Mouse (Mus musculus) heart, embryonic 10.5 days (tissue): ENCODE results near the gene Mon1a. TPM values are rescaled to one million over a fixed set of nuclear protein-coding genes. Genes with fewer than 3 reads are reported as not detected.

Experiments used
- DNase-seq: peaks from one replicate; pipeline ENCODE4 v3.0.0-alpha.2; 2017; ENCODE audit warnings: low spot score
- H3K27ac ChIP-seq: fragments of 300-500 bp; sonication (generic); 2 replicates; pipeline ENCODE4 v1.5.1; 2016; ENCODE audit warnings: mild to moderate bottlenecking
- H3K27me3 ChIP-seq: fragments of 300-500 bp; sonication (generic); 2 replicates; pipeline ENCODE4 v1.6.1; 2016; ENCODE audit warnings: mild to moderate bottlenecking; ENCODE audit not compliant: poor library complexity, insufficient read depth, severe bottlenecking
- H3K36me3 ChIP-seq: fragments of 300-500 bp; sonication (generic); 2 replicates; pipeline ENCODE4 v1.6.1; 2016; ENCODE audit warnings: mild to moderate bottlenecking, moderate library complexity
- H3K4me1 ChIP-seq: fragments of 300-500 bp; sonication (generic); 2 replicates; pipeline ENCODE4 v1.6.1; 2016; ENCODE audit warnings: mild to moderate bottlenecking
- H3K4me3 ChIP-seq: fragments of 300-500 bp; sonication (generic); 2 replicates; pipeline ENCODE4 v1.5.1; 2016; ENCODE audit warnings: mild to moderate bottlenecking, moderate library complexity
- H3K9me3 ChIP-seq: fragments of 300-500 bp; sonication (generic); 2 replicates; pipeline ENCODE4 v1.6.1; 2016; ENCODE audit warnings: mild to moderate bottlenecking, moderate library complexity
- WGBS: fragments of 180-500 bp; shearing (Covaris S2); methylation state at CpG from one replicate; pipeline ENCODE4 v1.1.7; 2016; 5-methylcytosine and 5-hydroxymethylcytosine counted together
- polyA plus RNA-seq: library from polyadenylated mRNA; unstranded; fragments of >200 nt; fragmentation: Nextera tagmentation; extraction: Ambion mirVana; gene quantifications from 2 replicates; pipeline ENCODE4 v1.2.1, GENCODE M21; 2016

Mon1a gene
- polyA plus RNA-seq, 1 experiment from 2014 or later, result 10.7 TPM

- no peak for DNase-seq
These were observed 48.4 kb downstream of the Mon1a start for GRCm38 (mm10) chr9:107936215-107936822.

DNA sequence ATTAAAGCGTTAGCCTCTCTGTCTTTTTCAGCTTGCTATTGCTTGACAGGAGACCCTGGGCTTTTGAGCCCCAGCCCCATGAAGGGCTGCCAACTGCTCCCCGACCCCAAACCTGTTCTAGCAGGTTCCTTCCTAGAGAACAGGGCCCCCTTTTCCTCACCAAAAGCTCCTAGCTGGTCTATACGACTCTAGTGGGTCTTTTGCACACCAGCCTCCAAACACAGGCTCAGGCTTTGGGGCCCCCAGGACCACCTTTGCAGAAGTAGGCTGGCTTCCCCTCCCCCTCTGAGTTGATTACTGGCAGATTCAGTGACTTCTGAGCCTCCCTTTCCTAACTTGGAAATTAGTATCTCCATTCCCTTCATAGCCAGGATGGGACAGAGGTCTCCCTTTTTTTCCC, 48.9 kb downstream of the Mon1a start:
- DNase-seq, result no peak
- H3K27me3 ChIP-seq, result peaks cover 70% of the 10 kb centered on the region
- H3K9me3 ChIP-seq, result no peaks in the 10 kb centered on the region
- H3K4me3 ChIP-seq, result peak overlapping the region; percentile 68
- H3K36me3 ChIP-seq, result no peaks in the 10 kb centered on the region
- no peak overlapping the region for H3K27ac ChIP-seq
- 20% methylated on average over 3 of the region's 3 CpGs for WGBS
- H3K4me1 ChIP-seq, result peaks cover 21% of the 10 kb centered on the region

More at GRCm38 (mm10) chr9:107936215-107936822, 48.4 kb downstream of the Mon1a start:
- Histone ChIP-seq H3K27ac (peak overlapping the region; percentile 74), H3K36me3 (no peaks in the 10 kb centered on the region), H3K27me3 (peaks cover 70% of the 10 kb centered on the region), H3K4me1 (peaks cover 21% of the 10 kb centered on the region), H3K4me3 (peak overlapping the region; percentile 68), H3K9me3 (no peaks in the 10 kb centered on the region)
- 3% methylated on average over 29 of the region's 29 CpGs for WGBS

- Histone ChIP-seq H3K9me3 (no peaks in the 10 kb centered on the region), H3K36me3 (no peaks in the 10 kb centered on the region), H3K4me3 (no peak overlapping the region), H3K27ac (no peak overlapping the region; the same call in 1 of the 2 replicates), H3K4me1 (peaks cover 20% of the 10 kb centered on the region), H3K27me3 (peaks cover 13% of the 10 kb centered on the region; the same call in 1 of the 2 replicates)
- no peak for DNase-seq
- 85% methylated on average over 31 of the region's 31 CpGs for WGBS
These were observed 59.6 kb downstream of the Mon1a start for GRCm38 (mm10) chr9:107947241-107948194.

DNA sequence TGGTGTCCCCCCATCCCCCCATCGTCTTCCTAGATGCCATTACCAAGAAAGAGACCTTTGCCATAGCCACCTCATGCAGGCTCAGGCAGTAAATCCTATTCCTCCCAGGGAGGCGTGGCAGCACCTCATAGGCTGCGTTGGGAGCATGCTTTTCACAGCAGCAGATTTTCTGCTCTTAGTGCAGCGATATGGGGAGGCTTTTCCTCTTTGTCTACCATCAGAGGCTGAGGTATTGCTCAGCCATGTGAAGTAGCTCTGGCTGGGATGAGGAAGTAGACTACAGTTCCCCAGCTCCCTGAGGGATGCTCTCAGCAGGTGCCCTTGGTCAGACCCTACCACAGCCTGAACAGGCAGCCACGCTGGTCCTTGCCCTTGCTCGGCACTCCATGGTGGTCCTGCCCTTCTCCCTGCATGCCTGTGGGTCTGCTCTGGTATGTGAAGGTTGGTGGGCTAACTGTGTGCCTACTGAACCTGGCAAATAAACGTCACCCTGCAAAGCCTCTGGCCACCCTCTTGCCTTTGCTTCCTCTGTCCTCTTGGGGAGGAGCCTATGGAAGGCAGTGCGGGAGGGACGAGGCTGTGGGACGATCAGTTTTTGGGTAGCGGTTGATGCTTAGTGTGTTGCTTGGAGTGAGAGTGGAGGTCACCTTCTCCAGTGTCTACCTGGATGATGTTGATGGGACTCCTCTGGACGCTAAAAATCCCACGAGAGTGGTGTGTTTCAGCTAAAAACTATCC, 61.4 kb downstream of the Mon1a start:
- Histone ChIP-seq H3K4me1 (peaks cover 20% of the 10 kb centered on the region), H3K27me3 (peaks cover 13% of the 10 kb centered on the region; the same call in 1 of the 2 replicates), H3K9me3 (no peaks in the 10 kb centered on the region), H3K36me3 (no peaks in the 10 kb centered on the region), H3K27ac (no peak overlapping the region), H3K4me3 (0 out of 2 replicates have a peak overlapping the region, but pooled peaks have one; percentile 72)
- DNase-seq, result no peak
- WGBS, result 78% methylated on average over 13 of the region's 13 CpGs

- peaks cover 20% of the 10 kb centered on the region for H3K4me1 ChIP-seq
- DNase-seq, result no peak
- peak within 1 kb of the TSS; percentile 72 for H3K4me3 ChIP-seq
- no peaks in the 10 kb centered on the region for H3K36me3 ChIP-seq
- WGBS, result 89% methylated on average over 10 of the region's 10 CpGs
- peak within 1 kb of the TSS; percentile 87 for H3K27ac ChIP-seq
- H3K9me3 ChIP-seq, result no peaks in the 10 kb centered on the region
- peaks cover 13% of the 10 kb centered on the region; the same call in 1 of the 2 replicates for H3K27me3 ChIP-seq
These were observed 61.9 kb downstream of the Mon1a start, which contains the start of gene Traip for GRCm38 (mm10) chr9:107949922-107950235. Gene Traip, plus strand, starts transcription at chr9:107950136.

GRCm38 (mm10) chr9:107950460-107951355, 62.8 kb downstream of the Mon1a start:
- WGBS, result 18% methylated on average over 45 of the region's 45 CpGs
- peak overlapping the region; percentile 72 for H3K4me3 ChIP-seq
- peaks cover 26% of the 10 kb centered on the region for H3K4me1 ChIP-seq
- peak overlapping the region; percentile 87 for H3K27ac ChIP-seq
- no peaks in the 10 kb centered on the region for H3K36me3 ChIP-seq
- peak; percentile 98 for DNase-seq
- H3K27me3 ChIP-seq, result peaks cover 13% of the 10 kb centered on the region; the same call in 1 of the 2 replicates
- no peaks in the 10 kb centered on the region for H3K9me3 ChIP-seq

Other genes with a start within 250 kb of the Mon1a start
- gene Slc38a3, start 218.6 kb upstream of the Mon1a start, polyA plus RNA-seq, result 4.2 and 4.5 TPM in 2 replicates
- gene Gnat1, start 208.4 kb upstream of the Mon1a start, polyA plus RNA-seq, result 1.2 and 3.2 TPM in 2 replicates
- 4.7 and 13.2 TPM in 2 replicates for gene Sema3f, start 177.7 kb upstream of the Mon1a start, polyA plus RNA-seq
- gene Rbm5, start 117.2 kb upstream of the Mon1a start, polyA plus RNA-seq, result 131 and 159 TPM in 2 replicates
- 59.6 and 67.1 TPM in 2 replicates for gene Rbm6, start 14.9 kb upstream of the Mon1a start, polyA plus RNA-seq
- gene Mst1r, start 18.7 kb downstream of the Mon1a start, polyA plus RNA-seq, result 3.8 and 4.1 TPM in 2 replicates
- not detected in 2 replicates for gene Actl11, start 40.3 kb downstream of the Mon1a start, polyA plus RNA-seq
- 0.79 and 2.3 TPM in 2 replicates for gene Camkv, start 47.5 kb downstream of the Mon1a start, polyA plus RNA-seq
- 18.7 and 30.8 TPM in 2 replicates for gene Traip, start 62.0 kb downstream of the Mon1a start, polyA plus RNA-seq
- 29.4 and 33.6 TPM in 2 replicates for gene Uba7, start 87.4 kb downstream of the Mon1a start, polyA plus RNA-seq
- 2.2 and 3.4 TPM in 2 replicates for gene Gm20661, start 94.9 kb downstream of the Mon1a start, polyA plus RNA-seq
- gene Inka1, start 97.7 kb downstream of the Mon1a start, polyA plus RNA-seq, result 58.7 and 71.1 TPM in 2 replicates
- 4.0 and 5.2 TPM in 2 replicates for gene Cdhr4, start 104.3 kb downstream of the Mon1a start, polyA plus RNA-seq
- 0.69 and 1.0 TPM in 2 replicates for gene Gm20662, start 108.2 kb downstream of the Mon1a start, polyA plus RNA-seq
- gene Ip6k1, start 114.3 kb downstream of the Mon1a start, polyA plus RNA-seq, result 40.7 and 42.3 TPM in 2 replicates
- 30.4 and 30.7 TPM in 2 replicates for gene Gmppb, start 161.1 kb downstream of the Mon1a start, polyA plus RNA-seq
- gene Amigo3, start 165.0 kb downstream of the Mon1a start, polyA plus RNA-seq, result 2.5 and 3.2 TPM in 2 replicates
- 1.6 TPM in 2 replicates for gene Mst1, start 192.3 kb downstream of the Mon1a start, polyA plus RNA-seq
- 31.8 and 33.1 TPM in 2 replicates for gene Rnf123, start 195.2 kb downstream of the Mon1a start, polyA plus RNA-seq
- 80.7 and 84.4 TPM in 2 replicates for gene Apeh, start 206.5 kb downstream of the Mon1a start, polyA plus RNA-seq